Mouse (Mus musculus) liver, embryonic 11.5 days (tissue): ENCODE results near the gene Tmem25. TPM values are rescaled to one million over a fixed set of nuclear protein-coding genes. Genes with fewer than 3 reads are reported as not detected.

ENCODE experiments used
- ATAC-seq: fragments of 200-750 bp; cut with Nextera tagmentation; replicated peaks from 2 replicates; pipeline ENCODE4 v1.8.0; 2017; ENCODE audit warnings: moderate number of reproducible peaks, mild to moderate bottlenecking, moderate TSS enrichment, moderate library complexity; ENCODE audit not compliant: low FRiP score
- DNase-seq: peaks from one replicate; pipeline ENCODE4 v3.0.0-alpha.2; 2017; ENCODE audit warnings: low spot score
- H3K27ac ChIP-seq: fragments of 300-500 bp; sonication (generic); 2 replicates; pipeline ENCODE4 v1.5.1; 2014; ENCODE audit warnings: mild to moderate bottlenecking, low read depth, low read length, control low read depth
- H3K27me3 ChIP-seq: fragments of 300-500 bp; sonication (generic); replicated peaks from 2 replicates; pipeline ENCODE4 v1.6.1; 2014; ENCODE audit warnings: low read length, mixed read lengths; ENCODE audit not compliant: control insufficient read depth, insufficient read depth
- H3K36me3 ChIP-seq: fragments of 300-500 bp; sonication (generic); 2 replicates; pipeline ENCODE4 v1.6.1; 2014; ENCODE audit warnings: mild to moderate bottlenecking, low read length, moderate library complexity, mixed read lengths; ENCODE audit not compliant: control insufficient read depth, insufficient read depth
- H3K4me1 ChIP-seq: fragments of 300-500 bp; sonication (generic); replicated peaks from 2 replicates; pipeline ENCODE4 v1.6.1; 2014; ENCODE audit warnings: low read length, mixed read lengths; ENCODE audit not compliant: control insufficient read depth, insufficient read depth
- H3K4me2 ChIP-seq: fragments of 300-500 bp; sonication (generic); 2 replicates; pipeline ENCODE4 v1.6.1; 2014; ENCODE audit warnings: mild to moderate bottlenecking, control low read depth, moderate library complexity
- H3K4me3 ChIP-seq: fragments of 300-500 bp; sonication (generic); 2 replicates; pipeline ENCODE4 v1.5.1; 2014; ENCODE audit warnings: low read depth, low read length, control low read depth
- H3K9ac ChIP-seq: fragments of 300-500 bp; sonication (generic); 2 replicates; pipeline ENCODE4 v1.6.1; 2014; ENCODE audit warnings: low read depth, low read length, control low read depth
- H3K9me3 ChIP-seq: fragments of 300-500 bp; sonication (generic); 2 replicates; pipeline ENCODE4 v1.6.1; 2016; ENCODE audit warnings: low read length, inconsistent platforms, mixed read lengths; ENCODE audit not compliant: control insufficient read depth
- WGBS: fragments of 180-500 bp; shearing (Covaris S2); extraction: QIAGEN DNeasy Blood & Tissue Kit; methylation state at CpG from one replicate; pipeline ENCODE4 v1.1.7; 2014; 5-methylcytosine and 5-hydroxymethylcytosine counted together
- polyA plus RNA-seq: library from polyadenylated mRNA; unstranded; fragments of >200 nt; fragmentation: Nextera tagmentation; extraction: Ambion mirVana; gene quantifications from 2 replicates; pipeline ENCODE4 v1.2.1, GENCODE M21; 2014

Tmem25 gene
- polyA plus RNA-seq, 1 experiment from 2014 or later = 1.2 TPM

DNA sequence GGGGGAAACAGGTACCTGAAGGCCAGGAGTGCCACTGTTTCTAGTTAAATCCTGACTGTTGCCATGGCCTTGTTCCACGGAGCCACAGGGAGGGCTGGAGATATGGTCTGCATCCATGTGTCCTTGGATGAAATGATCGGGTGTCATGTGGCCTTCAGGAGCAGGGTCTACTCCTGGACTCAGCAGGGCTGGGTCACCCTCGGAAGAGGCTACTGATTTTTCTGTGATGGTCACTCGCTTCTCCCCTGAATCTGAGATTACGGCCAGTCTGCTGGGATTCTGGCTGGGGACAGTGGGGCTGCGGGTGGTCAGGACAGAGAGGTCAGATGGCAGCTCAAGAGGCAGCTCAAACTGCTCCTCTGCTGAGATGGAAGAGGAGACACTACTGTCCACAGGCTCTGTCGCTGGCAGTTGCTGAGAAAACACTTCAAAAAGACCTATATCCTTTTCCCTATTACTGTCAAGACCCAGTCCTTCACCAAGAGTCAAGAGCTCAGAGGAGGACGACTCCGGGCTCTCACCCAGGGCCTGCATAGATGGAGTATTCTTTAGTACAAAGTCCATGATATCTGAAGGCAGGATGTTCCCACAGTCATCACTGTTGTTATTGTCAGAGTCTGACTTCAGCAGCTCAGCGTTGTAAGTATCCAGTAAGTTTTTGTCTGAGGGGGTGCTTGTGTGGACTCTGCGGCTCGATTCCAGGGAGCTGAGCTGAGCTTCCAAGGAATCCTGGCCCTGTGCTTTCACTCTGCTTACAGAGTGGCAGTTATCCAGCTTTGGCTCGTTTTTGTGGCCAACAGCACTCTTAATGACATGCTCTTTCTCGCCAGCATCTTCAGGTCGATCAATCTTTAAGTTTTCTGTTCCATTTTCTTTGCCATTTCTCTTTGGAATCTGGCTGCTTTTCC is 21.1 kb upstream of the Tmem25 start:
- Histone ChIP-seq H3K36me3 (peaks cover 86% of the 10 kb centered on the region), H3K4me3 (no peak overlapping the region), H3K9me3 (no peaks in the 10 kb centered on the region), H3K27me3 (no peaks in the 10 kb centered on the region), H3K4me1 (no peaks in the 10 kb centered on the region), H3K27ac (no peak overlapping the region), H3K4me2 (no peak overlapping the region), H3K9ac (no peak overlapping the region)
- DNase-seq = no peak
- ATAC-seq = no peak
- 90% methylated on average over 15 of the region's 15 CpGs for WGBS

DNA sequence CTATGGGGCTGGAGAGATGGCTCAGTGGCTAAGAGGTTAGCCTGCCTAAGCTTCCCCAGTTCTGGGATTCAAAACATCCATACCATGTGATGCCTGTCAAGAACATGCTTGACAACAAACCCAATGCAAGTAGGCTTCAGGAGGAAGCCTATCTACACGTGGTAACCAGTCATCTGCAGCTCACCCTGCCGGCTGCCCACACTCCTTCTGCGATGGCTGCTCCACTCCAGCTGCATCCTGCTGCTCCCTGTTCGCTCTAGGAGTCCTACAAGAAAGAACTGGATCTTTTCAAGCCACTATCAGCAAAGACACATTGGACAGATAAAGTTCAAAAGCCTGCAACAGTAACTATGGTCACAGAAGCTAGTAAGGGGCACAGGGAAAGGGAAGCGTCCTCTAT is 18.4 kb upstream of the Tmem25 start:
- no peaks in the 10 kb centered on the region for H3K27me3 ChIP-seq
- ATAC-seq (no peak), DNase-seq (no peak)
- H3K36me3 ChIP-seq = peaks cover 81% of the 10 kb centered on the region
- no peaks in the 10 kb centered on the region for H3K4me1 ChIP-seq
- 80% methylated on average over 5 of the region's 5 CpGs for WGBS
- no peak overlapping the region for H3K9ac ChIP-seq
- H3K4me3 ChIP-seq = no peak overlapping the region
- no peak overlapping the region for H3K4me2 ChIP-seq
- H3K9me3 ChIP-seq = no peaks in the 10 kb centered on the region
- H3K27ac ChIP-seq = no peak overlapping the region

DNA sequence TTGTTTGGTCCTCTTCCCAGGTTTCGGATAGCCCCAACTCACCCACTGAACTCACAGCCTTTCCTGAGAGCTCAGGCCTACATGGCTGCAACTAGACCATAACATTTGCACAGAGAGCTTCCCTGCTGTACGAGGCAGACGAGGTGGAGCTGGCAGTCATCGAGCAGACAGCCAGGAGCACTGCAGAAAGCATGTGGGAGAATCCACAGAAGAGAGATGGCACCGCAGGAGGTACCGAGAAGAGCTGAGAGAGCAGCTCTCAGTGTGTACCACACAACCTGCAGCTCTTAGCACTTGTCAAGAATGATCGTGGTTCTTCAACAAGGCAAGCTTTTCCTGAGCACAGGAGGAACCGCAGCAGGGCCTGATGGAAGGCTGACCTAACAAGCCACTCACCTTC is 15.1 kb upstream of the Tmem25 start:
- ATAC-seq (no peak), DNase-seq (no peak)
- Histone ChIP-seq H3K27ac (no peak overlapping the region), H3K9me3 (no peaks in the 10 kb centered on the region), H3K9ac (no peak overlapping the region), H3K4me2 (no peak overlapping the region), H3K36me3 (peaks cover 66% of the 10 kb centered on the region), H3K4me1 (no peaks in the 10 kb centered on the region), H3K27me3 (no peaks in the 10 kb centered on the region), H3K4me3 (no peak overlapping the region)
- 88% methylated on average over 8 of the region's 8 CpGs for WGBS

DNA sequence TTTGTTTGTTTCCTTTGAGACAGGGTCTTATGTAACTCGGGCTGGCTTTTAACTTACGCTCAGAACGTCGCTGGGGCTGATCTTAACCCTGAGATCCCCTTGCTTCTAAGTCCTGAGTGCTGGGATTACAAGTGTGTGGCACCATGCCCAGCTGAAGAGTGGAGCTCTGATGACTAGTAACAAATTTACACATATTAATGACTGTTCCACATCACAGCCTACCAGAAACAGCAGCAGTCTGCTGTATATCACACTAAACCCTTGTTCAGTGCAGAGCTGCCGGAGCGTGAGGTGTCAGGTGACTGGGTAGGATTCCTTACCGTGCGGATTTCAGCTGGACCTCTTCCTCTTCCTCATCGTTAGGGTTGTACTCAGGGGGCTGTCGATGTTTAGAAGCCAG is 11.2 kb upstream of the Tmem25 start:
- no peaks in the 10 kb centered on the region for H3K4me1 ChIP-seq
- WGBS = 88% methylated on average over 10 of the region's 10 CpGs
- no peaks in the 10 kb centered on the region for H3K27me3 ChIP-seq
- no peak overlapping the region for H3K4me3 ChIP-seq
- no peak overlapping the region for H3K9ac ChIP-seq
- H3K27ac ChIP-seq = no peak overlapping the region
- H3K4me2 ChIP-seq = no peak overlapping the region
- ATAC-seq (no peak), DNase-seq (no peak)
- no peaks in the 10 kb centered on the region for H3K9me3 ChIP-seq
- peaks cover 61% of the 10 kb centered on the region for H3K36me3 ChIP-seq

DNA sequence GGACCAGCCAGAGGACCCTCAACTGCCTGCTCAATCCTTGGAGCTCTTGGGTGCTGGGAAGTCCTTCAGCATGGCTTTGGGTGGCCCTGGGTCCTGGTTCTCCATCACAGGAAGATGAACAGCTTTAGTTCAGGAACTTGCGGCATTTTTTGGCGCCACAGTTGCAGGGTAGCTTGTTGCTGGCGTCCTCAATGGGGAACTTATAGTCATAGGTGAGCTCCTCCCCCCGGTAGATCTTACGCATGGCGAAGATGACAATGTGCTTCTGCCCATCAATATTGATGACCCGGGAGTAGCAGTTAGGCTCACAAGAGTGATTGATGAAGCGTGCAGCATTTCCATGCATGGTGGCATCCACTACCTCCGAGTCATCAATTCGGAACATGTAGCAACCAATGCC is 8.7 kb upstream of the Tmem25 start:
- ATAC-seq (no peak), DNase-seq (no peak)
- Histone ChIP-seq H3K9me3 (no peaks in the 10 kb centered on the region), H3K27ac (no peak overlapping the region), H3K27me3 (no peaks in the 10 kb centered on the region), H3K4me3 (no peak overlapping the region), H3K4me1 (no peaks in the 10 kb centered on the region), H3K4me2 (no peak overlapping the region), H3K36me3 (peaks cover 43% of the 10 kb centered on the region), H3K9ac (no peak overlapping the region)
- WGBS = 94% methylated on average over 10 of the region's 10 CpGs

DNA sequence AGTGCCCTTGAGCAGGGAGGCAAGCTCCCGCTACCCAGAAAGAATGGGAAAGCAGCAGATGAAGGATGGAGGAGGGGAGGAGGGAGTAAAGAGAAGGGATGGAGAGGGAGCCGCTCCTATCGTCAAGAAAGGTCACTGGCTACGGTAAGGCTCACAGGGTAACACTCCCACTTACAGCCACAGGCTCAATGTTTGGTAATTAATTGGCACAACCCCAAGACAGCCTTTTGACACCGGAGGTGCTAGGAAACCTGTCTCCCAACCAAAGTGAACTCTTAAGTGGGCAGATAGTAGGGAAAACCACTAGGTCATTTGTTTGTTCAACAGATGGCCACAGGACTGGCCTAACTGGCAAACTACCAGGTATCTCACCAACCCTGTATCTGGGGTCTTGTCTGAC is 8.0 kb upstream of the Tmem25 start:
- no peak overlapping the region for H3K4me2 ChIP-seq
- H3K9me3 ChIP-seq = no peaks in the 10 kb centered on the region
- no peak overlapping the region for H3K27ac ChIP-seq
- H3K27me3 ChIP-seq = no peaks in the 10 kb centered on the region
- no peaks in the 10 kb centered on the region for H3K4me1 ChIP-seq
- 79% methylated on average over 5 of the region's 5 CpGs for WGBS
- H3K36me3 ChIP-seq = peaks cover 39% of the 10 kb centered on the region
- no peak overlapping the region for H3K4me3 ChIP-seq
- no peak for ATAC-seq
- no peak for DNase-seq
- no peak overlapping the region for H3K9ac ChIP-seq

DNA sequence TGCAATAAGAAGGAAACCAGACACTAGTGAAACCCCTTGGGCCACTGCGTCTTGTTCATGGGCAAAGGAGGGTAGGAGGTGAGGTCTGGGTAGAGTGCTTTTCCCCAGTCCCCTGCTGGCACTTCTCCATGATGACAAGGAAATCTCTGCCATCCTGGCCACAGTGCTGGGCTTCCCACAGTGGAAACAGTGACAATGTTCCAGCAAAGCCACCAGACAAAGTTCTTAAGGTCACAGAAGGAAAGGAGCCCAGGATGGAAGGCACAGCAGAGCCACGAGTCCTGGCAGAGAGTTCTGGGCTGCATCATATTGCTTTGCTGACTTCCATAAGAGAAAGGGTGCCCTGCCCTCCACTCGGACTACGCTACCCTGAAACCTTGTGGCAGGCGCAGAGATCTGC is 6.4 kb upstream of the Tmem25 start:
- ATAC-seq = no peak
- Histone ChIP-seq H3K9ac (no peak overlapping the region), H3K4me1 (0 out of 2 replicates have a peak, but pooled peaks cover 4% of the 10 kb centered on the region), H3K9me3 (no peaks in the 10 kb centered on the region), H3K4me3 (no peak overlapping the region), H3K36me3 (peaks cover 33% of the 10 kb centered on the region), H3K4me2 (no peak overlapping the region), H3K27me3 (0 out of 2 replicates have a peak, but pooled peaks cover under 1% of the 10 kb centered on the region), H3K27ac (no peak overlapping the region)
- 90% methylated on average over 5 of the region's 5 CpGs for WGBS
- no peak for DNase-seq

DNA sequence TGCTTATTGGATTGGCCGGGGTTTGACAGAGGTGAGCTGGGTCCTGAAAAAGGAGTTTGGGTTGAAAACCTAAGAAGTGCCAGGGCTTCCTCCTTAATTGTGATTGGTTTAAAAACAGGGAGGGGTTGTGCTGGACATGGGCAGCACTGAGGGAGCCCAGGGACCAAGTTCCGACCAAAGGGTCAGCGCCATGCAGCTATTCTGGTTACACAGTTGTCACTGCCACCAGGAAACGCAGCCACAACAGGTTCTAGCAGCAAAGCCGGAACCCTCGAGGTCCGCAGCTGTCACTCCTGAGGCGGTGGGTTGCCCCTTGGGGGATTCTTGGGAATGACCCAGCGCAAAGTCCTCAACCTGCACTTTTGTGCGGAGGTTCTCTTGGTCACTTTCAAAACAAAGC is 5.6 kb upstream of the Tmem25 start:
- Histone ChIP-seq H3K4me3 (no peak overlapping the region), H3K9ac (no peak overlapping the region), H3K27ac (no peak overlapping the region), H3K4me1 (peaks cover 10% of the 10 kb centered on the region), H3K36me3 (peaks cover 25% of the 10 kb centered on the region), H3K27me3 (peaks cover 7% of the 10 kb centered on the region; the same call in 1 of the 2 replicates), H3K9me3 (no peaks in the 10 kb centered on the region), H3K4me2 (no peak overlapping the region)
- 92% methylated on average over 10 of the region's 10 CpGs for WGBS
- DNase-seq (no peak), ATAC-seq (no peak)
